Mouse (Mus musculus) limb, embryonic 14.5 days (tissue): ENCODE results near the gene Olfr670. TPM values are rescaled to one million over a fixed set of nuclear protein-coding genes. Genes with fewer than 3 reads are reported as not detected.
"Not testable (repeated sequence)": the region's sequence is repeated elsewhere in the genome, so short reads cannot be mapped to it uniquely, and the experiment has no call there.

Source experiments
- ATAC-seq: fragments of 200-750 bp; cut with Nextera tagmentation; 2 replicates; pipeline ENCODE4 v1.8.0; 2017; ENCODE audit warnings: low read depth, moderate number of reproducible peaks, moderate TSS enrichment; ENCODE audit not compliant: low FRiP score
- DNase-seq: peaks from one replicate; pipeline ENCODE4 v3.0.0-alpha.2; 2015; ENCODE audit warnings: low spot score
- H3K27ac ChIP-seq: fragments of 300-500 bp; sonication (generic); replicated peaks from 2 replicates; pipeline ENCODE4 v1.5.1; 2014; ENCODE audit warnings: low read depth, mild to moderate bottlenecking, low read length, moderate library complexity, mixed read lengths
- H3K27me3 ChIP-seq: fragments of 300-500 bp; sonication (generic); 2 replicates; pipeline ENCODE4 v1.6.1; 2014; ENCODE audit warnings: low read length, mixed read lengths; ENCODE audit not compliant: control insufficient read depth, insufficient read depth
- H3K36me3 ChIP-seq: fragments of 300-500 bp; sonication (generic); 2 replicates; pipeline ENCODE4 v1.6.1; 2014; ENCODE audit warnings: mild to moderate bottlenecking, low read length, moderate library complexity, mixed read lengths; ENCODE audit not compliant: control insufficient read depth, insufficient read depth
- H3K4me1 ChIP-seq: fragments of 300-500 bp; sonication (generic); 2 replicates; pipeline ENCODE4 v1.6.1; 2014; ENCODE audit warnings: antibody characterized with exemption, low read length, mixed read lengths; ENCODE audit not compliant: control insufficient read depth, insufficient read depth
- H3K4me2 ChIP-seq: fragments of 300-500 bp; sonication (generic); replicated peaks from 2 replicates; pipeline ENCODE4 v1.6.1; 2014; ENCODE audit warnings: low read depth, mild to moderate bottlenecking, low read length, moderate library complexity; ENCODE audit not compliant: severe bottlenecking
- H3K4me3 ChIP-seq: fragments of 300-500 bp; sonication (generic); replicated peaks from 2 replicates; pipeline ENCODE4 v1.5.1; 2014; ENCODE audit warnings: low read length
- H3K9ac ChIP-seq: fragments of 300-500 bp; sonication (generic); 2 replicates; pipeline ENCODE4 v1.6.1; 2014; ENCODE audit warnings: mild to moderate bottlenecking, low read depth, low read length, moderate library complexity; ENCODE audit not compliant: severe bottlenecking
- H3K9me3 ChIP-seq: fragments of 300-500 bp; sonication (generic); 2 replicates; pipeline ENCODE4 v1.6.1; 2016; ENCODE audit warnings: low read length; ENCODE audit not compliant: control insufficient read depth
- POLR2A ChIP-seq: fragments of 200-500 bp; IDR thresholded peaks from 2 replicates; pipeline ENCODE4 v1.8.0; 2012; ENCODE audit warnings: inconsistent platforms, mild to moderate bottlenecking, moderate library complexity, borderline replicate concordance; ENCODE audit not compliant: insufficient read depth, insufficient read length; ENCODE audit errors: extremely low read depth
- WGBS: fragments of 180-500 bp; shearing (Covaris S2); extraction: QIAGEN DNeasy Blood & Tissue Kit; methylation state at CpG from one replicate; pipeline ENCODE4 v1.1.7; 2014; 5-methylcytosine and 5-hydroxymethylcytosine counted together
- polyA plus RNA-seq, 2 experiments: library from polyadenylated mRNA; depleted of rRNA in 1 of 2; stranded (reverse) in 1 of 2; unstranded in 1 of 2; fragments of >200 nt; fragmentation: Nextera tagmentation in 1 of 2; extraction: Ambion mirVana in 1 of 2; gene quantifications; 2 replicates each; pipeline versions ENCODE4 v1.2.1 to v1.2.3; 2012 to 2014

Gene Olfr670
- polyA plus RNA-seq (2012; rRNA removed) = not detected in 2 replicates
- polyA plus RNA-seq (2014; fragmentation: Nextera tagmentation; extraction: Ambion mirVana) = 0.07 and 0.14 TPM in 2 replicates

- H3K4me1 ChIP-seq = no peaks in the 10 kb centered on the region
- no peak within 1 kb of the TSS for H3K4me3 ChIP-seq
- no peaks in the 10 kb centered on the region for H3K27me3 ChIP-seq
- WGBS = 39% methylated on average over 1 of the region's 1 CpGs
- no peak for ATAC-seq
- no peak for TF ChIP-seq POLR2A
- no peaks in the 10 kb centered on the region for H3K36me3 ChIP-seq
- no peak within 1 kb of the TSS for H3K4me2 ChIP-seq
- no peaks in the 10 kb centered on the region for H3K9me3 ChIP-seq
- H3K27ac ChIP-seq = no peak within 1 kb of the TSS
- DNase-seq = no peak
- H3K9ac ChIP-seq = no peak within 1 kb of the TSS
These were observed at the start of gene Olfr670 for GRCm38 (mm10) chr7:104962520-104962919. Gene Olfr670, minus strand, starts transcription at chr7:104962620.

- ATAC-seq (no peak), DNase-seq (no peak)
- H3K27ac ChIP-seq = no peak within 1 kb of the TSS
- no peaks in the 10 kb centered on the region for H3K4me1 ChIP-seq
- no peaks in the 10 kb centered on the region for H3K36me3 ChIP-seq
- TF ChIP-seq POLR2A = no peak
- H3K9ac ChIP-seq = no peak within 1 kb of the TSS
- no peaks in the 10 kb centered on the region for H3K9me3 ChIP-seq
- H3K27me3 ChIP-seq = no peaks in the 10 kb centered on the region
- no peak within 1 kb of the TSS for H3K4me2 ChIP-seq
- H3K4me3 ChIP-seq = no peak within 1 kb of the TSS
These were observed 39.5 kb upstream of the Olfr670 start, which contains the start of gene Olfr672 for GRCm38 (mm10) chr7:105001929-105002328. Gene Olfr672, minus strand, starts transcription at chr7:105002029.

GRCm38 (mm10) chr7:104979026-104979425 is 16.6 kb upstream of the Olfr670 start, which contains the start of gene Olfr671:
Gene Olfr671, minus strand, starts transcription at chr7:104979126.
- no peak for TF ChIP-seq POLR2A
- no peak for ATAC-seq
- Histone ChIP-seq H3K9me3 (no peaks in the 10 kb centered on the region), H3K27ac (no peak within 1 kb of the TSS), H3K4me3 (no peak within 1 kb of the TSS), H3K36me3 (no peaks in the 10 kb centered on the region), H3K9ac (no peak within 1 kb of the TSS), H3K4me2 (no peak within 1 kb of the TSS), H3K4me1 (no peaks in the 10 kb centered on the region), H3K27me3 (no peaks in the 10 kb centered on the region)
- no peak for DNase-seq
- WGBS = 76% methylated on average over 1 of the region's 1 CpGs

GRCm38 (mm10) chr7:104972507-104972906 is 10.1 kb upstream of the Olfr670 start:
- 64% methylated on average over 2 of the region's 2 CpGs for WGBS
- ATAC-seq, H3K36me3 ChIP-seq, H3K9me3 ChIP-seq, H3K4me1 ChIP-seq, H3K4me2 ChIP-seq, H3K27ac ChIP-seq, H3K9ac ChIP-seq, H3K4me3 ChIP-seq, DNase-seq, H3K27me3 ChIP-seq: not testable (repeated sequence)

GRCm38 (mm10) chr7:104950234-104950633 is 12.2 kb downstream of the Olfr670 start:
- not testable (repeated sequence) for H3K9me3 ChIP-seq, H3K27ac ChIP-seq, H3K9ac ChIP-seq, H3K4me2 ChIP-seq, H3K27me3 ChIP-seq, H3K36me3 ChIP-seq, H3K4me3 ChIP-seq, H3K4me1 ChIP-seq, DNase-seq, ATAC-seq
- 90% methylated on average over 16 of the region's 16 CpGs for WGBS

- H3K36me3 ChIP-seq = no peaks in the 10 kb centered on the region
- no peak within 1 kb of the TSS for H3K4me3 ChIP-seq
- no peaks in the 10 kb centered on the region for H3K9me3 ChIP-seq
- H3K27ac ChIP-seq = no peak within 1 kb of the TSS
- no peak for ATAC-seq
- 74% methylated on average over 1 of the region's 1 CpGs for WGBS
- no peak for DNase-seq
- H3K27me3 ChIP-seq = no peaks in the 10 kb centered on the region
- no peak within 1 kb of the TSS for H3K9ac ChIP-seq
- no peaks in the 10 kb centered on the region for H3K4me1 ChIP-seq
- TF ChIP-seq POLR2A = no peak
- no peak within 1 kb of the TSS for H3K4me2 ChIP-seq
These were observed 28.5 kb downstream of the Olfr670 start, which contains the start of gene Olfr669 for GRCm38 (mm10) chr7:104933940-104934339. Gene Olfr669, plus strand, starts transcription at chr7:104934240.
